Mouse (Mus musculus): ENCODE data around the gene Tas2r135.

Tas2r135 gene

DNA sequence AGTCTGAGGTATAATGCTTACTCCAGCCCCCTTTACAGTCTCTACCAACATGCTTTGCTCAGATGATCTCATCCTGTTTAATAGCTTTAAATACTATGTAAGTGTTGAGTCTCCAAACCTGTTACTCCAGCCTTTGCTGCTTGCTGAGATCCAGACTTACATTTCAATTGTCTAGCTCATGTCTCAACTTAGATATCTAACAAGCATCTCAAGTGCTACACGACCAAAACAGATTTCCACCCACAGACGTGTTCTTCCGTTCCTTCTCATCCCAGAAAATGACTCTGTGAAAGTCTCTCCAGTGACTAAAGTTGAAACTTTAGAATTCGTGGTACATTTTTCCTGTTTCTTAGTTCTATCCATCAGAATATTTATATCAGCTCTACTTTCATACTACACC, 21.1 kb downstream of the Tas2r135 start:
- no peak for DNase-seq (ENCODE audit: extremely low spot score, low spot score)

DNA sequence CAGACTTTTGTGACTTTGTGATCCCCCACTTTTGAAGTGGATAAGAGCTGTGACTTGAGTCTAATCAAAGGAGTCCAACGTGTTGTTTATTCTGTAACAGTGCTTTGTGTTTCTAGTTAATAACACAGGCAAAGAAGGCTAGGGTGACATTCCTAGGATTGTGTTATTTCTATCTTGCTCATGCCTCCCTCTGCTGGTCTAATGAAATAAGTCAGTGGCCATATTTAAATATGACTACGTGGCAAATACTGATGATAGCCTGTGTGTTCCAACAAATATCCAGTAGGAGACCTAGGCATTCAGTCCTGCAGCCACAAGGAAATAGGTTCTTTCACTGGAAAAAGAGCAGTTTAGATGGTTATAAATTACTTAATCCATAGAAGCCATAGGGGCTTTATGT, 28.3 kb downstream of the Tas2r135 start:
- no peak for DNase-seq (ENCODE audit: extremely low spot score, low spot score)

DNA sequence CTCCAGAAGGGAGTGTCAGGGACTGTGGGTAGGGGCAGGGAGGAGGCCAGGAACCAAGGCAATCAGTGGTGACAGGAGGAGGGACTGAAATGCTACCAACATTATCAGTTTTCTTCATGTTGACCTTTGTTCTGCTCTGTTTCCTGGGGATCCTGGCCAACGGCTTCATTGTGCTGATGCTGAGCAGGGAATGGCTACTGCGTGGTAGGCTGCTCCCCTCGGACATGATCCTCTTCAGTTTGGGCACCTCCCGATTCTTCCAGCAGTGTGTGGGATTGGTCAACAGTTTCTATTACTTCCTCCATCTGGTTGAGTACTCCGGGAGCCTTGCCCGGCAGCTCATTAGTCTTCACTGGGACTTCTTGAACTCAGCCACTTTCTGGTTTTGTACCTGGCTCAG, 29.2 kb downstream of the Tas2r135 start, which contains the start of gene Tas2r126:
Gene Tas2r126, plus strand, starts transcription at position 90 of the 400 bp plus-strand sequence.
- DNase-seq (ENCODE audit: extremely low spot score, low spot score) = no peak

DNA sequence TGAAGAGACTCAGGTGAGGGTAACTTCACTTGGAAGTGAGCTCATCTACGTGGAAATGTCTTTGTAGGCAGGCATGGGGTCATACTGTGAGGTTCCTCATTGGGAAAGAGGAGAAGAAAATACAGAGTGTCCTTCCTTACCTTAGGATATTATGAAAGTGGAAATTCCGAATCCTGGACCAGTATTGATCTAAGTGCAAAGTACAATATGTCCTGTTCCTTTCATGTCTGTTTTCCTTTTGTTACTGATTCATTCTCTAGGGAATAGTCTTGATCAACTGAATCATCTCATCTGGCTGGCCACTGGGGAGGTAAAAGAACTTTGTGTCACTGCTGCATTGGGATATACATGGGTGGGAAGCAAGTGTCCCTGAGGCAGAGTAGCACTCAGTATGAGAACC, 30.3 kb downstream of the Tas2r135 start:
- DNase-seq (ENCODE audit: extremely low spot score, low spot score) = no peak

DNA sequence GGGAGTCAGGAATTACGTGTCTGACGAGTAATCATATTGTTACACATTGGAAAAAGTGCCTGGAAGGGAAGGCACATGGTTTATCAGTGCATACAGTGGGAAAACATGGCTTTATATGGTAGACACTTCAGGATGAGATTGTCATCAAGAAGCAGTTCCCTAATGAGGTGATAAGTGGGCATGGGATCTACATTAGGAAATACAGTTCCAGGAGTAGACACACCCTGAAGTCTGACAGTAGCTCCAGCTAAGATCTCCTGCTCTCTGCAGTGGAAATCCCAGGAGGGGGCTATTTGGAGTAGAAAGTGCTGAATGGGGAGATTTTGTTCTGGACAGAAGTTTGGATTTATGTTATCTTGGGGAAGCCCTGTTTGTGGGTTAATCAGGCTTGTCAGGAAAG, 36.2 kb downstream of the Tas2r135 start:
- no peak for DNase-seq (ENCODE audit: extremely low spot score, low spot score)

DNA sequence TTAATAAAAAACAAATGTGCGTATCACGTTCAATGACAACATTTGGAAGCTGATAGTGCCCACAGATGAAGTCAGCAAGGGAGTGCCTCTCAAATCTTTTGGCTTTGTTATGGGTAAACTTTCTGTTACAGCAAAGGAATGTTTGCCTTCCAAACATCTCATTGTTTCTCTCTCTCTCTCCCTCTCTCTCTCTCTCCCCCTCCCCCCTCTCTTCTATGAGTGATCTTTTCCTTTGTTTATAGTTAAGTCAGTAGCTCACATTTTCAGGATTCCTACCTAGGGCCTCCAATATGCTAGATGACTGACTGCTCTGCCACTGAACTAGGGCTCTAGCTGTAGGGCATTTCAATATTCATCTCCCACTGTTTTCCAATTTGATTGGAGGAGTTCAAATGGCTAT, 39.3 kb downstream of the Tas2r135 start:
- DNase-seq (ENCODE audit: extremely low spot score, low spot score) = no peak

DNA sequence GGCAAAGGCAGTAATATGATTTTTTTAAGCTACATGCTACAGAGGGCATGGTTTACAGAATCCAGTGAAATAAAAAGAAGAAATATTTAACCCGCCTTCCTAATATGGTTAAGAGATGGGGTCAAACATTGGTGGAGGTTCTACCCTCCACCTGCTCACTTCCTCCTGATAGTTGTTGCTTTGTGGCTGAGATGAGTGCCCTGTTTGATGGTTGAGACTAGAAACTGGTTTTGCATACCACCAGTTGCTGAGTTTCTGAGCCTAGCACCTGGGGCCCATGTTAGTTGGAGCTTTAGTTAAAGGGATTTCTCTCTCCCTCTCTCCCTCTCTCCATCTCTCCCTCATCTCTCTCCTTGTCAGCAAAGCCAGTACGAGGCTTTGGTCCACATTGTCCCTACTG, 42.1 kb downstream of the Tas2r135 start:
- no peak for DNase-seq (ENCODE audit: extremely low spot score, low spot score)

Measured in neural tube, embryonic 10.5 days (tissue).